13 mouse cellular contexts compared by ENCODE assay signal in genomic region chr6:25471721-25472120, GRCm38 (mm10).
"Had no signal": no experiment of that assay in that cellular context is flagged by ENCODE, and none has a peak within 500 bp of the region (broad histone marks: within the 10 kb centered on the region; RNA-seq: fewer than 3 reads in every experiment).

No protein-coding gene starts in this region.

- H3K36me3 ChIP-seq: limb, embryonic 13.5 days; midbrain, embryonic 13.5 days; stomach, embryonic 15.5 days had no signal

- H3K27me3 ChIP-seq: limb, embryonic 13.5 days; midbrain, embryonic 13.5 days; stomach, embryonic 15.5 days had no signal

- H3K9ac ChIP-seq: limb, embryonic 13.5 days; liver, embryonic 14.5 days; midbrain, embryonic 13.5 days; stomach, embryonic 15.5 days had no signal

- H3K9me3 ChIP-seq: limb, embryonic 13.5 days; midbrain, embryonic 13.5 days; stomach, embryonic 15.5 days had no signal

- H3K4me1 ChIP-seq: limb, embryonic 13.5 days; midbrain, embryonic 13.5 days; stomach, embryonic 15.5 days had no signal

- H3K4me3 ChIP-seq: layer of hippocampus, adult 2 months; limb, embryonic 13.5 days; midbrain, embryonic 13.5 days; stomach, embryonic 15.5 days had no signal

- ATAC-seq: lung, postnatal 0 days; midbrain, embryonic 13.5 days had no signal

- H3K27ac ChIP-seq: layer of hippocampus, adult 2 months; limb, embryonic 13.5 days; liver, embryonic 14.5 days; midbrain, embryonic 13.5 days; stomach, embryonic 15.5 days had no signal

- DNase-seq: kidney, postnatal 10 days; kidney, postnatal 4 days; lung, adult 2 months; lung, postnatal 36 days; right cerebral cortex, postnatal 14 days; thymus, adult 2 months; thymus, postnatal 25 days had no signal

- H3K4me2 ChIP-seq: limb, embryonic 13.5 days; midbrain, embryonic 13.5 days; stomach, embryonic 15.5 days had no signal
